Mouse (Mus musculus) fat pad, adult 2 months (tissue): ENCODE measurements around the gene C1qa.

Experiments
- DNase-seq: peaks from one replicate; pipeline ENCODE4 v3.0.0-alpha.2; 2011; ENCODE audit warnings: low read depth, low spot score; ENCODE audit errors: extremely low read depth

The C1qa gene

GRCm38 (mm10) chr4:136898637-136899036 is at the start of gene C1qa:
Gene C1qa, minus strand, starts transcription at chr4:136898803.
- DNase-seq = no peak

GRCm38 (mm10) chr4:136945397-136945796 is 46.8 kb upstream of the C1qa start:
- DNase-seq = no peak

GRCm38 (mm10) chr4:136944558-136945350 is 46.2 kb upstream of the C1qa start:
- DNase-seq = no peak

- DNase-seq = no peak
Observed at GRCm38 (mm10) chr4:136943175-136943574, 44.6 kb upstream of the C1qa start.

GRCm38 (mm10) chr4:136942761-136943160 is 44.2 kb upstream of the C1qa start:
- no peak for DNase-seq

- no peak for DNase-seq
Observed at GRCm38 (mm10) chr4:136937935-136938334, 39.3 kb upstream of the C1qa start.

GRCm38 (mm10) chr4:136937344-136937743 is 38.7 kb upstream of the C1qa start:
- DNase-seq = no peak

- DNase-seq = no peak
Observed at GRCm38 (mm10) chr4:136934746-136935613, 36.4 kb upstream of the C1qa start.

- no peak for DNase-seq
Observed at GRCm38 (mm10) chr4:136930474-136930873, 31.9 kb upstream of the C1qa start.

GRCm38 (mm10) chr4:136928928-136929327 is 30.3 kb upstream of the C1qa start:
- DNase-seq = no peak

- no peak for DNase-seq
Observed at GRCm38 (mm10) chr4:136925804-136926203, 27.2 kb upstream of the C1qa start.

GRCm38 (mm10) chr4:136924529-136924928 is 25.9 kb upstream of the C1qa start:
- no peak for DNase-seq

- no peak for DNase-seq
Observed at GRCm38 (mm10) chr4:136919526-136919925, 20.9 kb upstream of the C1qa start.

GRCm38 (mm10) chr4:136918834-136919233 is 20.2 kb upstream of the C1qa start:
- no peak for DNase-seq

- no peak for DNase-seq
Observed at GRCm38 (mm10) chr4:136917165-136917524, 18.5 kb upstream of the C1qa start.

GRCm38 (mm10) chr4:136916359-136917164 is 18.0 kb upstream of the C1qa start:
- DNase-seq = no peak

- no peak for DNase-seq
Observed at GRCm38 (mm10) chr4:136912841-136913240, 14.2 kb upstream of the C1qa start.

GRCm38 (mm10) chr4:136911804-136912203 is 13.2 kb upstream of the C1qa start:
- DNase-seq = no peak

GRCm38 (mm10) chr4:136911211-136911646 is 12.6 kb upstream of the C1qa start:
- no peak for DNase-seq

GRCm38 (mm10) chr4:136907809-136908208 is 9.2 kb upstream of the C1qa start:
- DNase-seq = no peak

- no peak for DNase-seq
Observed at GRCm38 (mm10) chr4:136907033-136907432, 8.4 kb upstream of the C1qa start.
